In the genomic region with DNA sequence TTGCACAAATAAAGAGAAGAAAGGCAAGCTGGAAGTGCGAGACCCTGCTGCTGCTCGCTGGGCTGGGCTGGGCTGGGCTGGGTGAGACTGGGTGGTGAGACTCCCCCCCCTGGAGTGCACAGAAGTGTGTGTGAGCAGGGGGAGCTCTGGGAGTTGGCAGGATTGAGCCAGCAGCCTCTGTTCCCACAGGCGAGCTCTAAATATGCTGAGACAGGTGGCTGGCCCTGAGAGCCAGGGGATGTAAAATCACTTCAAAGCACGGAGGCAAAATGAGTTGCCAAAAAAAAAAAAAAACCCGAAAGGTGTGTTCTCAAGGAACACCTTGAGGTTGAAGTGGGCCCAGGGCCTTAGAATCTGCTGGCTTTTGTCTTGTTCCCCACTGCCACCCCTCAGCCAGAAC, we compare ENCODE assay signal across 9 mouse cellular contexts. TPM values are rescaled to one million over a fixed set of nuclear protein-coding genes. Genes with fewer than 3 reads are reported as not detected.
DNase-seq lines count a peak whose midpoint lies in the region; ATAC-seq lines count a peak whose summit lies in the region.
"Had no signal": no experiment of that assay in that cellular context is flagged by ENCODE, and none has a peak within 500 bp of the region (broad histone marks: within the 10 kb centered on the region; RNA-seq: fewer than 3 reads in every experiment).

No protein-coding gene starts in this region.

- H3K27me3 ChIP-seq in hindbrain, embryonic 15.5 days: no peaks in the 10 kb centered on the region
- H3K27me3 ChIP-seq in hindbrain, embryonic 11.5 days (ENCODE audit: control insufficient read depth, insufficient read depth, low read length): no peaks in the 10 kb centered on the region

- WGBS in hindbrain, embryonic 15.5 days: 73% methylated on average over 5 of the region's 5 CpGs
- WGBS in hindbrain, embryonic 11.5 days: 82% methylated on average over 5 of the region's 5 CpGs

- H3K4me3 ChIP-seq in hindbrain, embryonic 15.5 days: no peak overlapping the region
- H3K4me3 ChIP-seq in hindbrain, embryonic 11.5 days (ENCODE audit: low read depth, low read length): no peak overlapping the region
- H3K4me3 ChIP-seq: megakaryocyte, embryonic 14.5 days had no signal

- no peak overlapping the region for H3K9ac ChIP-seq in hindbrain, embryonic 15.5 days
- H3K9ac ChIP-seq in hindbrain, embryonic 11.5 days (ENCODE audit: low read depth, low read length): no peak overlapping the region

- peaks cover 32% of the 10 kb centered on the region for H3K36me3 ChIP-seq in hindbrain, embryonic 15.5 days
- peaks cover 16% of the 10 kb centered on the region for H3K36me3 ChIP-seq in hindbrain, embryonic 11.5 days (ENCODE audit: control insufficient read depth, insufficient read depth, low read length)

- peak overlapping the region; percentile 51 for H3K27ac ChIP-seq in hindbrain, embryonic 15.5 days (replicated peaks)
- H3K27ac ChIP-seq in hindbrain, embryonic 11.5 days (ENCODE audit: low read depth, low read length): no peak overlapping the region

- no peak for ATAC-seq in hindbrain, embryonic 15.5 days (ENCODE audit: low FRiP score, low read depth)
- no peak for ATAC-seq in hindbrain, embryonic 11.5 days (ENCODE audit: low FRiP score)
- ATAC-seq: inflammation-experienced regulatory T-cells, adult 6 months had no signal

- H3K9me3 ChIP-seq in hindbrain, embryonic 15.5 days: no peaks in the 10 kb centered on the region
- no peaks in the 10 kb centered on the region for H3K9me3 ChIP-seq in hindbrain, embryonic 11.5 days (ENCODE audit: control insufficient read depth, low read length)
- H3K9me3 ChIP-seq: megakaryocyte, embryonic 14.5 days had no signal

- peaks cover 18% of the 10 kb centered on the region for H3K4me1 ChIP-seq in hindbrain, embryonic 15.5 days (replicated peaks)
- H3K4me1 ChIP-seq in hindbrain, embryonic 11.5 days (replicated peaks; ENCODE audit: control insufficient read depth, insufficient read depth, low read length): no peaks in the 10 kb centered on the region

- no peak overlapping the region for H3K4me2 ChIP-seq in hindbrain, embryonic 15.5 days
- H3K4me2 ChIP-seq in hindbrain, embryonic 11.5 days (replicated peaks; ENCODE audit: low read depth, low read length): no peak overlapping the region

- DNase-seq in hindbrain, embryonic 11.5 days (ENCODE audit: low spot score): no peak
- DNase-seq in brain, adult 2 months (ENCODE audit: low read depth, low spot score): peak; percentile 93
- peak; percentile 73 to 81 for DNase-seq in cerebellum, adult 18-20 months
- peak; percentile 73 for DNase-seq in gastrocnemius, postnatal 25 days
- no peak for DNase-seq in embryo, embryonic 10.5 days (ENCODE audit: low spot score)
- no peak for DNase-seq in kidney, adult 8-10 months

RNA-seq across cellular contexts. Expression of a gene that starts 7.3 kb away (rescaled TPM):
- polyA plus RNA-seq in hindbrain, embryonic 15.5 days (2015; fragmentation: Nextera tagmentation; extraction: Ambion mirVana): 137 and 140 TPM in 2 replicates
- 134 and 143 TPM in 2 replicates for polyA plus RNA-seq in hindbrain, embryonic 11.5 days (2014; fragmentation: Nextera tagmentation; extraction: Ambion mirVana)
- 10 to 100 TPM; 38.8 to 40.7 TPM for total RNA-seq in gastrocnemius, postnatal 25 days (2021)

RNA-seq across cellular contexts. Expression of a gene that starts 22.1 kb away (rescaled TPM):
- 222 and 230 TPM in 2 replicates for polyA plus RNA-seq in hindbrain, embryonic 15.5 days (2015; fragmentation: Nextera tagmentation; extraction: Ambion mirVana)
- 133 and 146 TPM in 2 replicates for polyA plus RNA-seq in hindbrain, embryonic 11.5 days (2014; fragmentation: Nextera tagmentation; extraction: Ambion mirVana)
- total RNA-seq in gastrocnemius, postnatal 25 days (2021): 100 to 1,000 TPM; 176 to 216 TPM

RNA-seq across cellular contexts. Expression of a gene that starts 54.9 kb away (rescaled TPM):
- polyA plus RNA-seq in hindbrain, embryonic 15.5 days (2015; fragmentation: Nextera tagmentation; extraction: Ambion mirVana): 3.1 and 3.6 TPM in 2 replicates
- 8.3 and 11.1 TPM in 2 replicates for polyA plus RNA-seq in hindbrain, embryonic 11.5 days (2014; fragmentation: Nextera tagmentation; extraction: Ambion mirVana)
- 1 to 10 TPM; 4.2 to 4.5 TPM for total RNA-seq in gastrocnemius, postnatal 25 days (2021)

Comparison
In these comparisons a context has a peak if more than half of its experiments do, and no peak if none do; other contexts are left out.
1. DNase-seq: peak in brain, adult 2 months (single experiment), cerebellum, adult 18-20 months (2 of 2) and gastrocnemius, postnatal 25 days (single experiment); none in hindbrain, embryonic 11.5 days (single experiment), embryo, embryonic 10.5 days (single experiment) and kidney, adult 8-10 months (0 of 2).